Mouse (Mus musculus) Muller cell, postnatal 12 days (primary cell): Measurements from ENCODE around the gene Cdcp2.

Experiments
- DNase-seq: peaks from one replicate; pipeline ENCODE4 v3.0.0-alpha.2; 2015; ENCODE audit errors: inconsistent ontology term

Gene Cdcp2

DNA sequence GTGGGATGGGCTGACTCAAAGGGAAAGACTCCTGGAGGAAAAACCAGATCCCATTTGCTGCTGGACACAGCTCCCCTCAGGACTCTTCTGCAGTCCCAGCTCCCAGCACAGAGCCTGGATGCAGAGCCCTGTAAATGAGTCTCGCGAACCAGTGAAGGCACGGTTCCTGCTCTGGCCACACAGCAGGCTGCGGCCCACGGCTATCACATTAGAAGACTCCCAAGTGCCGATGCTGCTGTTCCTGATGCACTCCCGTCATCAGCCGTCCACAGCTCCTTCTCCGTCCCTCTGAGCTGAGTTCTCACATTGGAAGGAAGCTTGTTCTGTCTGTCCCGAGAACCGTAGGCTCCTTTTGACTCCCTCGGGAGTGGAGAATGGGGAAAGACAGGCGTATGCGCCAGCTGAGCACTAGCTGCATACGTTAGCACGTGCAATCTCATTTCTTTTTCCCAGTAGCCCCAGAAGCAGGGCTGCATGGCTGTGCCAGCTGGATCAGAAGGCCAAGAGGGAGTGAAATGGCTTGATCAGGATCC is at the start of gene Cdcp2:
Gene Cdcp2, plus strand, starts transcription at position 51 of the 533 bp plus-strand sequence.
- DNase-seq = no peak

DNA sequence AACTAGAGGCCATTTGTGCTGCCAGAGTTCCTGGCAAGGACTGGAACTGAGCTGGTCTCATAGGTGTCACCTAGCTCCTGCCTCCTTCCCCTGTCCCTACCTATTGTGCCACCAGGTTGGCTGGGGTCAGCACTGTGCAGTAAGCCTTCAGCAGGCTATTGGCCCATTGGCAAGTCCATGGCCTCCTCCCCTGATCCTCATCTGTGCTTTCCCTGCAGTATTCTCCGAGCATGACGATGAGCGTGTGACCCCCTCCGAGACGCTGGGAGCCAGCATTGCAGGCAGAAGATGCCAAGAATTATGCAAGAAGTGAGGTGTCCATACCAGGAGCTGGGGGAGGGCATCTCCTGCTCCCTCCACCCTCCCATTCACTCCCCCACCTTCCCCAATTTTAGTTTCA is 48.9 kb upstream of the Cdcp2 start:
- peak; percentile 19 for DNase-seq

DNA sequence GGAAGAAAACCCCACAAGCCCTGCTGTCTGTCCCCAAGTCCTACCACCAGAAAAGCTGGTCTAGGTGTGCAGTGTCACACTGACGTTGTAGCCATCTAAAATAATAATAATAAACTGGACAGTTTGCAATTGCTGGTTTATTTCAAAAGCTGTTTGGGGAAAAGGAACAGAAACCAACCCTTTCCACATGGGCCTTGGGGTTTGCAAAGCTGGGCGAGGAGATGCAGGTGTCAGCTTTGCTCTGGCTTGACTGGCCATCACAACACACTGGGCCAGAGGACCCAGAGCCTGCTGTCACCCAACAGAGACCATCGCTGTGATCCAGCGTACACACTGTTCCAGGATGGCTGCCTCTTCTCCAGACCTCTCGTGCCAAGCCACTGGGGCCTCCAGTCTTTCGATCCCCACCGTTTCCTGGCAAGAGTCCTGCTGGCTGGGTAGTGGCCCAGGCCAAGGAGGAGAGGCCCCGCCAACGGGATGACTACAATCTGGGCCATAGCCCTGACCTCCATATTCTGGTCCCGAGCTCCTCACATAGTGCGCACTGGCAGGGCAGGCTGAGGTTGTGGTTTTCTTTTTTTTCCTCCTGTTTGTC is 48.0 kb upstream of the Cdcp2 start:
- peak; percentile 84 for DNase-seq

DNA sequence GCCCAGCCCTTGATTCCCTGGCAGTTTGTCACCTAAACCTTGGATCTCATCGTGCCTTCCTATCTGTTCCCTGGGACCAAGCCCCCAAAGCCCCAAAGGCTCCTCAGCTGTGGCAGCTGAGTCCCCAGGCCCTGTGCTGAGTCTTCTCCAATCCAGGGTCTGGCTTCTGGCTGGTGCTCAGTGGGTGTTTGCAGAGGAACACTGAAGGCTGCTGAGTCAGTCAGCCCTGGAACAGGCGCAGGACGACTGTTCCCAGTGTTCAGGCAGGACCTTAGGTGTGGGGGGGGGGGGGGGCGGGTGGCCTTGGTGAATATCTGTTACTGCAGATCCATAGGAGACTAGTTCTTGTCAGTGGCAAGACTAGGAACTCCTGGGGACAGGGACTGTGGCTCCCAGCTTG is 44.8 kb upstream of the Cdcp2 start:
- no peak for DNase-seq

DNA sequence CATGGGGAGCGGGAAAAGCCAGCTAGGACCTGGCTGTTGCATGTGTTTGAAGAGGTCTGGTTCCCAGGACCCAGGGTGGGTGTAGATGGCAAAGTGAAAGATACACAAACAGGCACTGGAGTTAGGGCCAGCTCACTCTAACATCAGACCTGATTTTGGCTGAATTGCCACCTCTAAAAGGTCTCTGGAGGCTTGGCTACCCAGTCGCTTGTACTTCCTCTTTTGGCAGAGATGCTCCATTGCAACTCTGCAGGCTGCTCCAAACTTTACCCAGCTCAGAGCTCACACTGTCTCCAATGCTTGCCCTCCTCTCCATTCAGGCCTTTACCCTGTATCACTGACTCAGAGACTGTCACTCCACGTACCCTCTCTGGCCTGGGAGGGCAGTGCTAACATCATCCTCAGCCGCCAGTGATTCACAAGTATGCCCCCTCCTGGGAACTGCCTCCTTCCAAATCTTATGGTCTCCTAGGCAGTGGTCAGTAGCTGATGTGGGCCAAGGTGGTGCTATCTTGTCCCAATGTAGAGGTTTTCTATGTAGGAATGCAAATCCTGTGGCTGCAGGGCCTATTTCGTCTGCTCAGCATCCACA is 43.6 kb upstream of the Cdcp2 start:
- DNase-seq = no peak

DNA sequence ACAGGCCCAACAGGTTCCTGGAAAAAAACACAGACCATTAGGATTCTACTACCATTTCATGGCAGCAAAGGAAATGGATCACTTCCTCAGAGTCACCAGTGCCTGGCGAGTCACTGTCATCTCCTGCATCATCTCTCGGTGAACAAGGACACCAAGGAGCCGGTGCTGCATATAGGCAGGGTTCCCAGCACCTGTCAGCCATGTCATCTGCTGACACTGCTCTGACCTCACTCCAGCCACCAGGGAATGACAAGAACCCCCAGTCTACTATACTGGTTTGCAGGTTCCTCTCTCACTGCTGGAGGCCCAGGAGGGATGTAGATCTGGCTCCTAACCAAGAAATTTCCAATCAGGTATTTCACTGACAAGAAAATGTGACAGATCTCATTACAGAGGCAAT is 40.6 kb upstream of the Cdcp2 start:
- no peak for DNase-seq

DNA sequence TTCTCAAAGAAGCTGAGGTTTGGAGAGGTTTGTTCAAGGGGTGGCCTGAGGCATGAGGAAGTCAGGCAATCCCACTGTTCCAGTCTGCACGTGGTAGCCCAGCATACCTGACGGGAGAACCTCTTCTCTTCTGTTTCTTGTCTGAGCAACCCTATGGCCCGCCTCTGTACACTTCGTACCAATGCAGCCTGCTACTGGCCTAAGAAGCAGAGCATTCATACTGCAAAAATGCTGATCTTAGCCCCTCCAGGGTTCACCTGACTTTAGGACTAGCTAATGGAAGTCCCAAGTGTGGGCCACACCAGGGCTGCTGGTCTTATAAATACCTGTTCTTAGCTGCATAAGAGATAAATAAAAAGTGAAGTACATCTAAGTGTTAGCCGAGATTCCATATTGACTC is 38.3 kb upstream of the Cdcp2 start:
- no peak for DNase-seq

DNA sequence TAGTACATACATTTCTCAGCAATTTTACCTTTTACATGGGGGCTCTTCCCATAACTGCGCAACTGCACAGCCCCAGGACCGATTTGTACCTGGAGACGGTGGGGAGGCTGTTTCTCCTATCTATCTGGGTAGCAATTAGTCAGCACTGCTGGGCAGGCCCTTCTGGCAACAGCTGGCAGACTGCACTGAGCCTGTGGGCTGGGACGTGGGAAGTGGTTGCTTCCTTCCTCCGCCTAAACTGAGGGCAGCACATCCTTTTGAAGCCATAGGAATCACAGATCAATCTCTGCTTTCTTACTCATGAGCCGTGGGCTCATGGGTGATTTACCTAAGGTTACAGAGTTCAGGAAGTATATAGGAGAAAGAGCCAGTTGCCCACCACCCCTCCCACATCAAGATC is 37.9 kb upstream of the Cdcp2 start:
- no peak for DNase-seq

DNA sequence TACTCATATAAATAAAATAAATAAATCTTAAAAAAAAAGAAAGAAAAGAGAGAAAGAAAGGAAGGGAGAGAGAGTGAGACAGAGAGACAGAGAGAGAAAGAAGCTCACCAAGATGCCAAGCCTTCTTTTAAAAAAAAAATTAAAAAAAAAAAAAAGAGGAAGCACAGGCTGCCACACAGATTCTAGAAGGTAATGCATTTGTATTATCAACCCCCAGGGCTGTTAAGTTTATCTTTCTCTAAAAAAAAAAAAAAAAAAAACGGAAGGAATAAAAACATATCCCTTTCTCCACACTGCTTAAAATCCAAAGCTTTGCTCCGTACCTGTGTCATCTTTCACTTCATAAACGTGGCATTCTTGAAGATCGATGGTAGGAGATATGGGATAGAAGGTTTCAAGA is 35.1 kb upstream of the Cdcp2 start:
- no peak for DNase-seq

DNA sequence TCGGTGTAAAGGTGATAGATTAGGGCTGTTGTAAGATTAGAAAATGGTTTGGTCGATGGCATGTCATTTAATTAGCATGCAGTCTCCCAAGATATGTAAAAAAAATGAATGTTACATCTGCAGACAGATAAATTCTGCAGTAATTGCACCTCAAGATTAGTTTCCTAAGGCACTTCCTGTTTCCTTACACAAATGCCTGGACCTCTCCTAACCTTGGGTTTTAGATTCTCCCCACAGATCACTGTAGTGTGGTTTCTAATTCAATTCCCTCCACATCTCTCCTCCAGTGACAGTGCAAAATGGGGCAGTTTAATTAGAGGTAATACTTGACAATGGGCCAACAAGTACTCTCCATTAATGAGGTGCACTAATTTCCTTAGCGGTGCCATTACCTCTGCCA is 33.5 kb upstream of the Cdcp2 start:
- no peak for DNase-seq

DNA sequence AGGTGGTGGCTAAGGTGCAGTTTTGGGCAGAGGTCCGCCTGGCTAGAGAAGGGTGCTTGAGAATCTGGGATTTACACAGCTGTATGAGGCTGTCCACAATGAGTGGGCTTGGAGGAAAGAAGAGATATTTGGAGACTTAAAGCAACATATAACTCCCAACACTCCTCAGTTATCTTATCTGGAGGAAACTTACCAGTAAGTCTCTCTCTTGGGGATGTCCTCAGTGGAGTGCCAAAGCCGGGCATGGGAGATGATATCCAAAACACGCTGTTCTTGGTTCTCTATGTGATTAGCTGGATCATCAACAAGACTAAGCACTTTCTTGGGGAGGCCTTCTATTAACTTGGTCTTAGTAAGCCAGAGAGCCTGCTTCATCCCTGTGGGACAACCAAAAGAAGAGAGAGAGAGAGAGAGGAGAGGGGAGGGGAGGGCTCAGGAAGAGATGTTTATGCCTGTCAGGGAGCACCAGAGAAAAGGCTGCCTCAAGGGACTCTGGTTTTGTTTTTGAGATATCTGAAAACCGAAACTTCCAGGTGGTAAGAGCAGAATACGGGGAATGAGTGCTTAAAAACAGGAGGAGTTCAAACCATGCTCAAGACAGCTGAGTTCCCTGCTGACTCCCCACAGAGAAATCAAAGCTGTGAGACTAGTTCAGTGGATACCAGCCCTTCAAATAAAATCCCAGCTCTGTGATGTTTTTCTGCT is 32.1 kb upstream of the Cdcp2 start:
- no peak for DNase-seq

DNA sequence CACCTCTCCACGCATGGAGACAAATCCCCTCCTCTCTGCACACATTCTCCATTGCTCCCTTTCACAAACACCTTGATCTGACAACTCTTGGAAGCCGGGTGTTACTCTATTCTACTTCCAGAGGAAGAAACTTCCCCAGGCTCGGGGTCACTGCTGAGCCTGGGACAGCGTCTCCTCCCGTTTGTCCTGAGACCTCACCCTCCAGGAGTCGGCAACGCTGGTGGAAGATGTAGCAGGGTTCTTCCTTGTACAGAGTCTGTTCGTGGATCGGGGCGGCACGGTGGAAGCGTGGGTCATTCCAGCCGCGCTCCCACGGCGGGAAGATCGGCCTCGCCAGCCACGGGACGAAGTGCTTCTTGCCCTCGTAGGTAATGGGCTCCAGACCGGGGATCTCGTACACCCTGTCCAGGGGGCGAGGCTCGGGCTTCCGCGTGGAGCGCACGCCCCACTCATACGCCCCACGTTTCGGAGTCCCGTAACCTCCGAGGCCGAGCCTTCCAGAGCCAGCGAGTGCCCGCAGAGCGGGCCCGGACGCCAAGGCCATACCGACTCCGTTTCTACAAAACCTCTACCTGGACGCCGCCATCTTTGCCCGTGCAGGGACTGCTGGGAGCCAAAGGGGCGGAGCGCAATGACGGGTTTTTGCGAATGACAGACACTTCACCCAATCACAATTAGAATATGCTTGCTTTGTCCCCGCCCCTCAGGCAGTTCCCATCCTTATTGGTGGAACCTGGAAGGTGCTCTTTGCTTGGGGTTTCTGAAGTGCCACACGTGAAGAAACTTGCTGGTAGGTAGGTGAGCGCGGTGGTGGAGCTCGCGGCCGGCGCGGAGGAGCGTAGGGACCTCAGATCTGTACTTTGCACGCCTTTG is 30.2 kb upstream of the Cdcp2 start, which contains the start of the genes Mrpl37 and Cyb5rl:
Gene Mrpl37, minus strand, starts transcription at position 617 of the 873 bp plus-strand sequence.
Gene Cyb5rl, plus strand, starts transcription at position 737 of the 873 bp plus-strand sequence.
- peak; percentile 92 for DNase-seq

DNA sequence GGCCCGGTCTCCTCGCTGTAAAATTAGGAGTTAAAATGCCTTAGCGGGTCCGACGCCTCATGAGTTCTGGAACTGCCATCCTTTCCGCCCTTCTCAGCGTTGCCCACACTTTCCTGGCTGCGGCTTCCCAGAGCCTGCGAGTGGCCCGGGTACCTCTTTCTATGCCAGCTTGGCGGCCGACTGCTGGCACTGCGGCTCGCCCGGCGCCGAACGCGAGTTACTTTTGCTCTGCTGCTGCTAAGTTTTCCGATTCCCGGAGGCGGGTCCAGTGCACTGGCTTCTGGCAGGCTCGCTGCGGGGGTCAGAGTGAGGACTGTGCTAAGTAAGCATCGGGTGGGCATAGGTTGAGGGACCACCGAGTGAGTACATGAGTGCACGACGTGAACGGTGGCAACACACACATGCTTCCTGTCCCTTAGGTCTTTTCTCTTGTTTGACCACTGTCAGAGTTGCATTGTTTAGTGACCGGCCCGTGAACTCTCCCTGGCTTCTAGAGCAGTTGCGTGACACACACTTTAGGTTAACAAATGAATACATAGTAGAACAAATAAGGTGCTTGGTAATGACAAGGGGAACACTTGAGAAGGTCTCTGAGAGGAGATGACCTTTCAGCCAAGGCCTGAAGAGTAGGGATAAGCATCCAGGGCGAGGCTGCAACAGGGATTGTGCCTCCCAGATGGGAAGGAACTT is 29.4 kb upstream of the Cdcp2 start:
- DNase-seq = no peak

DNA sequence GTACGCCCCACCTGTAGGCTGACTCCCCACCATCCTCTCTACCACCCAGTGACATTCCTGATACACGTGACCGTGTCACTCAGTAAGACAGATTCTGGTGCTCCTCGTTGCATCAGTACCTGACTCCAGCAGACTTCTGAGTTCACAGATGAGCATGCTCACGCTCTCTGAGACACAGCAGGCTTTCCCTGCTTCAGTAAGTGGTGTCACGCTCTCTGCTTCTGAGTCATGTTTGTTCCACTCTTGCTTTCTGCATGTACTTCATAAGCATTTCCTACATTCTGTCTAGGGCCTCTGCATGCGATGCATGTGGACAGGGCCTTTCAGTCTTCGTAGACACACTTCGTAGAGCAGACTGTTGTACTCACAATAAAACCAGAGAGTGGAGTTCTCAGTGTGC is 24.3 kb upstream of the Cdcp2 start:
- DNase-seq = no peak

DNA sequence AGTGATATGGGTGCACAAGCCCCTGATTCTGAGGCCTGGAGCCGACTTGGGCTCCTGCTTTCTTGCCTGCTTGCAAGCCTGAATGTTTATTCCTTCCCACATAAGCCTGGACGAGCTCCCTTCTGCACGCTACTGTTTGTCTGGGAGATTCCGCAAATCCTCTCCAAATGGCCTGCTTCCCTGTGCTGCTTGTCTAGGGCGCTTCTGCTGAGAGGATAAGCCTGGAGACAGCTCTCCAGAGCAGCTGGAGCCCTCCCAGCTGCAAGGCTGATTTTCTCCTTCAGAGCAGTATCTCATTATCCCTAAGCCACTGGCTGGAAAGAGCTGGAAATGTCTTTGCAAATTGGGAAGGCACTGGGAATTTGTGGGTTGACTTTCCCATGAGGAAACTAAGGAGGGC is 21.2 kb upstream of the Cdcp2 start:
- no peak for DNase-seq

DNA sequence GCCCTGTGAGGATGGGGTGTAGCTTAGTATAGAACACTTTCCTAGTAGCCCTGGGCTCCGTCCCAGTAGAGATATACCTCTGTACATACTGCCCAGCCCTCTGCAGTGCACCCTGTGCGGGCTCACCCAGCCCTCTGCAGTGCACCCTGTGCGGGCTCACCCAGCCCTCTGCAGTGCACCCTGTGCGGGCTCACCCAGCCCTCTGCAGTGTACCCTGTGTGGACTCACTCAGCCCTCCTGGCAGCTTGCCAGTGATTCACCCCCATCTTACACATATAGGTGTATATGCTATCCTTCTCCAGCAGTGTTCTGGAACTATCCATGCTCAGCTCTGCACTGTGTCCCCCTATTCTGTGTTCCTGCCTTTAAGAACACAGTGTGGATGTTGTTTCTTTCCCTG is 17.8 kb upstream of the Cdcp2 start:
- DNase-seq = no peak

DNA sequence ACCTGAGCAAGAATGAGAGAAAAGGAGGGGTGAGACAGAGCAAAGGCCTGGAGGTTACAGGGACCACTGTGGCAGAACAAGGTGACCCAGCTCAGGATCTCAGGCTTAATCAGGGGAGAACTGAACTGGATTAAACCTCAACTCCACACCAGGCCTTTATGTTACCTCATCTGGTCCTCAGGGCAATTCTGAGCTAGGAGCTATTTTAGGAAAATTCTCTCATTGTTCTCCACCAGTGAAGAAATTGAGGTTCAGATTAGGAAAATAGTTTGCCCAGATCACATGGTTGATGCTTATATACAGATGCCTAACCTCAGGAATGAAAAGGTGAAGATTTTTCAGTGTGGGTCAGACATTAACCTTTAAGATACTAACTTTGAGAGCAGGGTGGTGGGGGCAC is 17.0 kb upstream of the Cdcp2 start:
- peak; percentile 39 for DNase-seq

DNA sequence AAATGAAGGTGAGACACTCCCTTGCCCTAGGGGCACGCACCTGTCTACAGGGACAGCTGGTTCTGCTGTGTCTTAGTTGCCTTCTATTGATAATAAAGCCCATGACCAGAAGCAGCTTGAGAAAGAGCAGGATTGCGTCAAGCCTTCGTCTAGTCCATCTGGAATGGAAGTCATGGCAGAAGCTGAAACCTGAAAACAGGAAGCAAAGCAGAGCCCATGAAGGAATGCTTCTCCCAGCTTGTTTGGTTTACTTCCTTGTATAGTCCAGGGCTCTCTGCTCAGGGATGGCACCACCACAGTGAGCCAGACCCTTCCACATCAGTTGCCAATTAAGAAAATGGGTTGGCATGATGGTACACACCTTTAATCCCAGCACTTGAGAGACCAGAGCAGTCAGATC is 14.5 kb upstream of the Cdcp2 start:
- DNase-seq = no peak

DNA sequence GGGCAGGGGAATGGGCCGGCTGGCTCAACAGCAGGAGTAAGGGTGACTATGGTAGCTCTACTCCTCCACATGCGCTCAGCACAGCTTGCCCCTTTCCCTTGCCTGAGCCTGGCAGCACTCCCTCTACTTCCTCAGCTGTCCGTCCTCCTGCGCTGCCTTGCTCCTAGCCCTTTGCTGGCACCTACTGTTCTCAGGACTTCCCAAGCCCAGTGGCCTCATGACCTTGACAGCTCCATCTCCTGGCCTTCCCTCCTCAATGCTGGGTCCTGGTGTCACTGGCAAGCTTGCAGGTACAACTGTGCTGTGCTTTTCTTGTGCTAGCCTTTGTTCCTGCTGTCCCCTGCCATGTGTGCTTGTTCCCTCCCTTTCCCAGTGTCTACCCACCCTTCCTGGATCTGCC is 13.6 kb upstream of the Cdcp2 start:
- no peak for DNase-seq

DNA sequence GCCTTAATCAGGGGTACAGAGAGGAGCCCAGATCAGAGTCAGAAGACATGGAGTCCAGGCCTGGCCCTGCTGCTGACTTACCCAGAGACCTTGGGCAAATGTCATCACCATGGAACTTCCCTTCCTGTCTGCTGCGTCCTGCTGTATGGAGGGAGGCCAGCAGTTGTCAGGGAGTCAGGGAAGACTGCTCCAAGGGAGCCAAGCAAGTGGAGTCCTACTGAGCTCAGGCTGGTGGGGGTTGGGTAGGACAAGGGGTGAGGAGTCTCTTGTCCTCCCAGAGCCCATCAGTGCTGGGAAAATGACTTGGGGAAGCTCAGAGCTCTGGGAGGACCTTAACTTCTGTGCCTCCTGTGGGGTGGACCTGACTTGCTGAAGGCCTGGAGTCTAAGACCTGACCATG is 12.3 kb upstream of the Cdcp2 start:
- DNase-seq = no peak

DNA sequence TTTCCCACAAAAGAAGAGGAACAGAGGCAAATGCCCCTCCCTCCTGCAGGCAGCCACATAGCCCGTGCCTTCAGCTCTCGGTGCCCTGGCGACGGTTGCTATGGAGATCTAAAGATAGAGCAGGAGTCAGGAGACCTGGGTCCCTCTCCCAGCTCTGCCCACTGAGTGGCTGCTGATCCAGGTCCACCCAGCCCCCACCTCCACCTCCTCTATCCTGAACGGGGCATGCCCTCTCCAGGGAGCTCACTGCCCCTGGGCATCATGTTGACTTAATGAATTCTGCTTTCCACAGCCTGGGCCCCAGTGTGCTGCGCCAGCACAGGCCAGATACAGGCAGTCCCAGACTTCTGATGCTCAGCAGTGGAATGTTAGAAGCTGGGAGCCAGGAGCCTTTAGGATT is 11.8 kb upstream of the Cdcp2 start:
- DNase-seq = no peak
